Mouse (Mus musculus): ENCODE results near the gene Crtap.

Crtap gene

DNA sequence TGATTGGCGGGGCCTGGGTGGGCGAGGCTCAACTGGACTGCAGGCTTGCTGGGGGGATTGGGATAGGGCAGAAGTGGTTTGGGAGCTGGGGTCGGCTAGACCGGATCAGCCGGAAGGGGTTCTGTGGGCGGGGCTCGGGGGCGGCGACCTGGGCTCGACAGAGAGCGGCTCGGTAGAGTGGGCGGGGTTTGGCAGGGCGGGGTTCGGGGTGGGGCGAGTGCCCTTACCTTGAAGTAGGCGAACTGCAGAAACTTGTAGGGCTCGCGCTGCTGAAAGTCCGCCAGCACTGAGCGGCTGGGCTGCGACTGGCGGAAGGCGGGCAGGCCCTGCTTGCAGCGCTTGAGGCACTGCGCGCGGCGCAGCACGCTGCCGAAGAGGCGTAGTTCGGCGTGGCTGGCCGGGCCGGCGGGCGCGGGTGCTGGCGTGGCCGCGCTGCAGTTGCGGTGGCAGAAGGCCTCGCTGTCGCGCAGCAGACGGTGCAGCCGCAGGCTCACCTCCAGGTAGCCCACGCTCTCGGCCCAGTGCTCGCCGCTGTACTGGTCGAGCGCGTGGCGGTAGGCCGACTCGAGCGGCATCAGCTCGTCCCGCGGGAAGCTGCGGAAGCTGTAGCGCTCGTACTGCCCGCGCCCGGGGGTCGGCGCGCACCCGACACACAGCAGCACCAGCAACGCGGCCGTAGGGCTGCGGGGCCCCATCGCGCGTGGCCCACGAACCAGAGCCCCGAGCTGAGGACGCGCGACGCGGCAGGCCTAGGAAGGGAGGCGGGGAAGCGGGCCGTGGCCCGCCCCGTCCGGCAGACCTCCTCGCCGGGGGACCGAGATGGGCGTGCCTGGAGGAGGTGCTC, at the start of gene Crtap:
Gene Crtap (minus strand): TSS at position 771 of the 844 bp plus-strand sequence.
- ATAC-seq (ENCODE audit: low TSS enrichment): peak; percentile 76

DNA sequence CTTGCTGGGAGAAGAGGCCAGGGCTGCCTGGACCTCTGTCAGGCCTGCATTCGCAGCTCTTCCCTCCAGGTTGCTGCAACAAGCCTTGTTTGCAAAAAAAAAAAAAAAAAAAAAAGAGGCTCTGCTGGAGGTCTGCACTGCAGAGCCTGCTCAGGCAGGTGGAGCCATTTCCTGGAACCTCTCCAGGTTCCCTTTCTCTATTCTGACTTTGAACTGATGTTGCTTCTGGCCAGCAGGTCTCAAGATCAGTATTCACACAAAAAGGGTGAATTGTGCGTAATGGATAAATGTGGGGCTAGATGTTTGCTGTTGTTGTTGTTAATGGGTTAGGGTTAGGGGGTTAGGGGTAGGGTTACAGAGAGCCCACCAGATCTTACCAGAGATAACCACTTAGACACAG, 45.2 kb upstream of the Crtap start:
- ATAC-seq (ENCODE audit: low TSS enrichment): no peak

DNA sequence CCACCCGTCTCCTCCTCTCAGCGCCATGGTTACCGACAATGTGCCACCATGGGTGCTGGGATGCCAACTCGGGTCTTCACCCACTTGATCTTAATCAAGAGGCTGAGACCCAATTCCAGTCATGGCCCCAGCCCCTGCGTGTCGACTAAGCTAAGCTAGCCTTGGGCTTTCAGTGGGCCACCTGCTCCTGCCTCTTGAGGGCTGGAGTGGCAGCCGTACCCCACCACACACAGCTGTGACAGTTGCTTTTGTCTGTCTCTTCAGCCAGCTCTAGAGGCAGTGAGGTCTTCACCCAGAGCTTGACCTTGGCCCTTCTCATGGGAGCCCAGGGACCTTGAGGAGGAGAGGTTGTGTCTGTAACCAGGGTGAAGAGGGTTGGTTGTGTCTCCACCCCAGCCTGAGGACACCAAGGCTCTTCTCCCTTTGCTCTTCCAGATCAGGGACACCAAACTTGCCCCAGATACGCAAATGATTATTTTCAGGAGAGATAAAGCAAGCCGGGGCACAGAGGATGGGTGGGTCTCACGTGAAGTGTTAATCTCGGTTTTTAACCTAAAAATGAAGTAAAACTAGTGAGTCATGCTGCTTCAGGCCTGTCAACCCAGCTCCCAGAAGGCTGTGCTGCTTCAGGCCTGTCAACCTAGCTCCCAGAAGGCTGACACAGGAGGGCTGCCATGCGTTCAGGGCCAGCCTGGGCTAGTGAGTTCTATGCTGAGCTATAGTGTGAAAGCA, 37.8 kb upstream of the Crtap start:
- no peak for ATAC-seq (ENCODE audit: low TSS enrichment)

DNA sequence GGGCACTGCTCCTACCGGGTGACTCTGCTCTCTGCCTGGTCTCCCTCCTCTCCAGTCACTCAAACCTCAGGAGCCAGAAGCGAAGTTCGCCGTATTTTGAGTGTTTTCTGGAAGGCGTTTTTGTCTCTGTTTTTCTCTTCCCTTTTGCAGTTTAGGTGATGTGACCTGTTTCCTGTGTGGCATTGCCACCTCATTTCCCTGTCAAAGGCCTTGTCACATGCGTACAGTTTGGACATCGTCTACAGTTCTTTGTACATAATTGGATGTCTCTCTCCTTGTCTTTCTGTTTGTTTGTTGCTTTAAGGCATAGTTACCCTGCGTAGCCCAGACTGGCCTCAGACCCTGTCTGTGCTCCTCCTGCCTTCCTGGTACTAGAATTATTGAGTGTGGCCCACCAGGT, 37.0 kb upstream of the Crtap start:
- ATAC-seq (ENCODE audit: low TSS enrichment): no peak

DNA sequence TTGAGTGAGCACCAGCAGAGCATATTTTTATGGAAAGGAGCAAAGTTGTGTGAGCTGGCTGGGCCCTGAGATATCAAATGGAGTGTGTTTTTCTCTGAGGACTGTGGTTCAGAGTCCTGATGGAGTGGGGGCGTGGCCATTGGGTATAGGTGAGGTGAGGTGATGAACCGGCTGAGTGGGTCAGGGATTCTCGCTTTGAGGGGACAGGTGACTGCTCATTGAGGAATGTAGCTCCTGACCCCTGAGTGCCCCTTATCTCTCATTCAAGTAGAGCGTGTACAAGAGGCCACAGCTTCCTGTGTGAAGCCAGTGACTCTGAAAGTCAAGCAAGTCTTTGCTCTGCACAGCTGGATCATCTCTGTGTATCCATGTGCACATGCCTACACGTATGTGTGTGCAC, 35.7 kb upstream of the Crtap start:
- no peak for ATAC-seq (ENCODE audit: low TSS enrichment)

DNA sequence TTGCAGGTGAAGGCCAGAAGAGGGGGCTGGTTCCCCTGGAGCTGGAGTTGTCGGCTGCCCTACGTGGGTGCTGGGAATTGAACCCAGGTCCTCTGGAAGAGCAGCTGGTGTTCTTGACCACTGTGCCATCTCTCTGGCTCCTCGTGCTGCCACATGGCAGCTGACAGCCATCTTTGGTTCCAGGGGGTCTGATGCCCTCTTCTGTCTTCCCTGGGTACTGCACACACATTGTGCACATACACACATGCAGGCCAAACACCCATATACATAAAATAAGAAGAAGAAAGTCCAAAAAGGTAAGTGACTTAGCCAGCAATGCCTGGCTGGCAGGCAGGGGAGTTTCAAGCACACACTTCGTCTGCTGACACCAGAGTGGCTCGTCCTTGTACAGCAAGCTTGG, 35.1 kb upstream of the Crtap start:
- no peak for ATAC-seq (ENCODE audit: low TSS enrichment)

DNA sequence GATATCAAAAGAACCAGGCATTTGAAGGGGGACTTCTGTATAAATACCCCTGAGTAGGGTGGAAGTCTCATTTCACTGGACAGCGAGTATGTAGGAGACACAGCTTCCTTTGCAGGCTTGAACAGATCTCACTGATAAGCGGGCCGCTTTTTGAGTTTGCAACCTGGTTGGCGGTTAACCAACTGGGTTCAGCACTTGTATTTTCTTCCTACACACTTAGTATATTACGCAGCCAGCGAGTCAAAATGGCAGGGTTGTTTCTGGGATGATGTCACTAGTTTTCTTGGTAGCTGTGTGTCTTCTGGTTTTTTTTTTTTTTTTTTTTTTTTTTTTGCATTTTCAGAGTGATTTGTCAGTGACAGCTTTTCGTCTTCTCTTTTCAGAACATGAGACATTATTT, 31.3 kb upstream of the Crtap start:
- ATAC-seq (ENCODE audit: low TSS enrichment): no peak

DNA sequence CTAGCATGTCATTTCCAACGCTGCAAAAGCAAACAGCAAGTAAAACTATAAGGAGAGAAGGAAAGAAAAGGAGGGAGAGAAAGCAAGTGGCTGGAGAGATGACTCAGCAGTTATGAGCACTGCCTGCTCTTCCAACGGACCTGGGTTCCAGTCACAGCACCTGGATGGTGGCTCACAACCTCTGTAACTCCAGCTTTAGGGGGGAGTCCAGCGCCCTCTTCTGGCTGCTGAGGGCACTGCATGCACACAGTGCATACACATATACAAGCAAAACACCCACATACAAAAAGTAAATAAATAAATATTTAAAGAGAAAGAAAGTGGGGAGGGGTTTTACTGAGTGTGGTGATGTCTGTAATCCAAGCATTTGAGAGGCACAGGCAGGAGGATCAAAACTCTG, 30.6 kb upstream of the Crtap start:
- ATAC-seq (ENCODE audit: low TSS enrichment): no peak

DNA sequence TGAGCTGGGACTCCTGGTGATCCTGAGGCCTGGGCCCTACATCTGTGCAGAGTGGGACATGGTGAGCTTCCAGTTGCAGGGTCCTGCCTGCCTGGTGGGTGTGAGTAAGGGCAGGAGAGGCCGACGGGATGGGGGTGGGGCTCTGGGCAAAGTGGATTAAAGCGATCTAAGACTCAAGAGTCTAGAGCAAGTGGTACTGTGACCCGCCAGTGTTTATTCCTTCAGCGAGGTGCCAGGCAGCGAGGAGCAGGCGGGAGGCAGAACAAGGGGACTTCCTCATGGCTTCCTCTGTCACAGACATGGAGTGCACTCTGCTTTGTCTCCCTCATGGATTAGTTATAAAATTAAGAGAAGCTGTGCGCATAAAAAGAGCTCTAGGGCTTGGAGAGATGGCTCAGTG, 30.0 kb upstream of the Crtap start:
- ATAC-seq (ENCODE audit: low TSS enrichment): no peak

DNA sequence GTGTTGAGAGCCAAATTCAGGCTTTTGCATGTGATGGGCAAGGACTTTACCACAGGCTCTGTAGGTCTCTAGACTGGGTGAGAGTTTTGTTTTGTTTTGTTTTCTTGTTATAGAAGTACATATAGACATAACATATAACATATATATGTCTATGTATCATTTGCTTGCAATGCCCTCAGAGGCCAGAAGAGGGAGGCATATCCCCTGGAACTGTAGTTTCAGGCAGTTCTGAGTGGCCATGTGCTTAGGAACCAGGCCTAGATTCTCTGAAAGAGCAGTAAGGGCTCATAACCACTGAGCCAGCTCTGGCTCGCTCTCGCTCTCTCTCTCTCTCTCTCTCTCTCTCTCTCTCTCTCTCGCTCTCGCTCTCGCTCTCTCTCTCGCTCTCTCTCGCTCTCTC, 27.7 kb upstream of the Crtap start:
- no peak for ATAC-seq (ENCODE audit: low TSS enrichment)

DNA sequence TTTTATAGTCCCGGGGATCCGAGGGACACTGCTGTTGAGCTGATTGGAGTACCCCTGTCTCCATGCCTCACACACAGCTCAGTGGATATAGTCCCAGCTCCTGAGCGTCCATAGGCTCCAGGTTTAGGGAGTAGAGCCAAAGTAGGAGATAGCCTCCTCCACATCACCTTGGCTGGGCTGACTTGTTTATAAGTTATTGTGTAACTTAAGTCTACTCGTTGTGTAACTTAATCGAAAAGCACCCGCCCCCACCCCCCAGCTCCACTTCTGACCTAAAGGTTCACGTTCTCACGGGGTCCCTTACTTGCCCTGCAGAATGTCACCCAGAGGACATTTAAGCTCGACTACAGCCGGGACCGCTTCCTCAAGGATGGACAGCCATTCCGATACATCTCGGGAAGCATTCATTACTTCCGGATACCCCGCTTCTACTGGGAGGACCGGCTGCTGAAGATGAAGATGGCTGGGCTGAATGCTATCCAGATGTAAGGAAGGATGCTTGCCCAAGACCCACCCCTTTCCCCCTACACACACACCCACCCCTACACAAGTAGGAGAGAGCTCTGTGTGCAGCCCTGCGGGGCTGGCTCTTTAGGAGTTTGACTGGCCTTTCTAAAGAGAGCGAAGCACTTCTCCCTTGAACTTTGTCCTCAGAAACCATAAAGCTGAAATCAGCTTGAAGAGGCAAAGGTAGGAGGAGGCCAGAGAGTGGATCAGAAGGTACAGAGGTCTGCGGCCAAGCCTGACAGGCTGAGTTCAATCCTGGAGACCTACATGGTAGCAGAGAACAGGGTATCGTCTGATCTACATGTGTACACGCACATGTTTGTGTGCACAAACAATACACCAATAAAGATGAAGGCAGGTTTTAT, 26.4 kb upstream of the Crtap start:
- no peak for ATAC-seq (ENCODE audit: low TSS enrichment)

DNA sequence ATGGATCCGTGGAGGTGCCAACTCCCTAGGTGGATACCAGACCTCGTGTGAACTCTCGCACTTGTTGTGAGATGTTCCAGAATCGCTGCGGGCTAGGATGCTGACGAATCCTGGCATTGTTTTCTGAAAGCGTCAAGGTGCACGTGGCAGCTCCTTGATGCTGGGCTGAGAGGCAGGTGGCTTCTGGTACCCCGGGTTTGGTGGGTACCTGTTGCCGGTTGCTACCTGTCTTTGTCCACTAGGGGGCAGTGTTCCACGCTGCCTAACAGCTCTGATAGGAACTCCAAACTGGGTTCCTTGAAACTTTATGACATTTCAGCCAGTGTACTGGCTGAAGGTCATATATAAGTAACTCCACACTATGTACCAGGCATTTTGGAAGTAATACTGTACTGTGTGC, 25.2 kb upstream of the Crtap start:
- peak; percentile 41; the same call in 1 of the 2 replicates for ATAC-seq (ENCODE audit: low TSS enrichment)

DNA sequence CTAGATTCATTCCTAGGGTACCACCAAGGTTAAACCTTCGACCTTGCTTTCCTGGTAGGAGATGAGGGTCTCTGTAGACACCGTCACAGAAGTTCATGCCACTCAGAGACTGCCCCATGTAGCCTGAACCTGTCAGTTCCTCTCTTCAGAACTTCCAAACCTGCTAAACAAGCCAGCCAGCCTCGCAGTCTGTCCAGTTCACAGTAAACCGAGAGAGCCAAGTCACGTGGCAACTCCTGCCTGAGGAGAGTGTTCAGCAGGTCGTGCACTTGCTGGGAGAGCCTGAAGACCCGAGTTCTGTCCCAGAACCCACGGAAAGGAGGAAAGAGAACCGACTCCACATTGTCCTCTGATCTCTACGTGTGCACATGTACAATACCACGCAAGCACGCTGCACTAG, 23.4 kb upstream of the Crtap start:
- ATAC-seq (ENCODE audit: low TSS enrichment): no peak

DNA sequence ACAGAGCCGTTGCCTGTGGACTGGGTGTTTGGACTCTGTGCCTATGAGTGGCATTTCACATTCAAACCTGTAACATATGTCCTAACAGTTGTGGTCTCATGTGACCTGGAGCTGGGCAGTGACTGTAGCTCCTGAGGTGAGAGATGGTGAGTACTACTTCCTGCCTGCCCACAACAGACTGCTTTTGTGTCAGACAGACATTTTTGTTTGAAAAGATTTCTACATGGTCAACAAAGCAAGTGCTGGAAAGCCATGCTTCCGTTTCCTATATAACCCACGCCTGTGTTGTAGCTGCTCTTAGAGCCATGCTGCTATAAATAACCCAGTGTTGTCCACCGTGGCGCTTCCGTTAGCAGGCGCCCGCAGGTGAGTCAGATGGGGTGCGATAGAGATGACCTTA, 21.9 kb upstream of the Crtap start:
- ATAC-seq (ENCODE audit: low TSS enrichment): no peak

DNA sequence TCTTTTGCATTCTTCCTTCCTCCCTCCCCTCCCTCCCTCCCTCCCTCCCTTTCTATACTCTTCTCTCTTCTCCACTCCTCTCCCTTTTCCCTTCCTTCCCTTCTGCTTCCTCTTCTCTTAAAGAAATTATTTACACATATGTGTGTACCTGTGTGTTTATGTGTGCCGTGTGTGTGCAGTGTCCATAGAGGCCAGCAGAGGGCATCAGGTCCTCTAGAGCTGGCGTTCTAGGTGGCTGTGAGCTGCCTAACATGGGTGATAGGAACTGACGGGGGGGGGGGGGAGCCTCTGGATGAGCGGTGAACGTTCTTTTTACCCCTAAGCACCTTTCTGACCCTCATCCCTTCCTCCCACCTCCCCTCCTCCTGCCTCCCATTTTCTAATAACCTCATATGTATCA, 20.8 kb upstream of the Crtap start:
- no peak for ATAC-seq (ENCODE audit: low TSS enrichment)

DNA sequence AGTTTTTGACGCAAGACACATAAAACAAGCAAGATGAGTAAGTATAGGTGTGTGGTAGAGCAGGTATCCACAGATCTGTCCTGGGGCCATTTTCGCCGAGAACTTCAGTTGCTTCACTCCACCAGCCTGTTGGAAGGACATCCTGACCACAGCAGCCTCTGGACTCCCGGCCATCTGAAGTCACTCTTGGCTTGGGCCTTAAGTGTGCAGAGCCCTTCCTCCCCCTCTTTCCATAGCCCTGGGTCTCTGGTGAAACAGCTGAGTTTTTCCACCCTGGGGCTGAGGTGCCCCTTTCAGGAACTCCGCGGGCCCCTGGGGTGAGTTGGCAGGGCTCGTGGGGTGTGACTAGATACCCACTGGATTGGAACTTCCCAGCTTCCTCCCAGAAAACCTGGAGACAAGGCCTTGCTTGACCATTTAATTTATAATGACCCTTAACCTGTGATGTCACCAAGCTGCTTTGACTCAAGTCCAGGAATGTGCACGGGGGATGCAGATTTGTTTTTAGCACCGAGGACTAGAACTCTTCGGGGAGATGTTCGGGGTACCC, 19.9 kb upstream of the Crtap start:
- ATAC-seq (ENCODE audit: low TSS enrichment): no peak

DNA sequence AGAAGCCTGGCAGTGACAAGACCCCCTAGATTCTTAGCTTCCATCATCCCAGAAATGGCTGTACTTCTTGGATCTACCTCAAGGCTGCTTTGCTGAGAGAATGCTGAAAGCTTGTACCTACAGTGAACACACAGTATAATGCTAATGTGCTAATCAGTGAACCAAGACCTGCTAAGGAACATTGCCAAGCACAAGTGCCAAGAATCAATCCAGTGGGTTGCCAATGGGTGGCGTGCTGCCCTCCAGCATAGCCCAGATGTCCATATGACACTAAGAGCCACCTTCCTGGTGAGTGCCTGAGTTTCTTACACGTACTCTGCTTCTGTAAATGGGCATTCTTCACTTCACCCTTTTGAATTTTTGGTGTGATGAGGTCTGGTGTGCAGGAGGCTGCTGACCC, 17.2 kb upstream of the Crtap start:
- no peak for ATAC-seq (ENCODE audit: low TSS enrichment)

DNA sequence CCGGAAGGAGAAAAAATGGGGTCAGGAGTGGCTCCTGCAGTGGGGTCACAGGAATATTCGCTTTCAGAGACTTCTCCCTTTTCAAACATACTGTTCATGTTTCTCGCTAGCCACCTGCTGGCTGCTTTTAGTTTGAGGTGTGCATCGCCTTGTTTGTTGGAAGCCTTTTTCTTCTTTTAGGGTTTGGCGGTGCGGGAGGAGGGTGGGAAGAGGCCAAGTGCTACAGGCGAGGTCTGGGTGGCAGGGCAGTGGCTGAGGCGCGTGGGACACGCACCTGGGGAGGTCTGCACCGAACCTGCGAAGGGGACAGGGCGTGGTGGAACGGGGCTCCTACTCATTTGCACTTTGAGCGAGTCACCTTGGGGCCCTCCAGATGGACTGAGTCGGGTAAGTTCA, 11.2 kb upstream of the Crtap start:
- peak; percentile 44 for ATAC-seq (ENCODE audit: low TSS enrichment)

DNA sequence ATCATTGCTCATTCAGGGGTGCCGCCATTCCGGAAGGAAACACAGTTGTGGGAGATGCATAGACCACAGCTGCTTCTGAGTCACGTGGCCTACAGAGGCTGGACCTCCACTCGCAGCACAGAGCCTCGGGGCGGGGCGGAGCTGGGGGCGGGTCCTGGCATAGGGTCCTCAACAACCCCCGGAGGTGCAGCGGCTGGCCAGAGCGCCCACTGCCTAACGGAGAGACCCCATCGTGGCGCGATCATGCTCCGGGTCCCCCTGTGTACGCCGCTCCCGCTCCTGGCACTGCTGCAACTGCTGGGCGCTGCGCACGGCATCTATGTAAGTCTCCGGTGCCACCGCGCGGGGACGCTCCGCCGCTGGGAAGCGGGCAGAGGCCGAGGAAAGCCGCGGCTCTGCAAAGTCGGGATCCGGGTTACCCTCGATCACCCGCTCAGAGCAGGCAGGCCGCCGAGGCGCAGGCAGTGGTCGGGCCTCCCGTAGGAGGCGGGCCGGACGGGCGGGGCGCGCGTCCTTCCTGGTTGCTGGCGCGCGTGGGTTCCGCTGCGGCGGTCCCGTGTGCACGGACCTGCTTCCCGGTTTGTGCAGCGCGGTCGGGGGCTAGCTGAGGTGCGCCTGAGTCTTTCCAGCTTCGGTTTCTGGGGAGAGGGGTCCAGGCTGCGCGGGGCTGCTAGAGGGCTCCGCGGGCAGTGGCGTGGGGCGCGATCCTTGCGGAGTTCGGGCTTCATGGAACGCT, 10.6 kb upstream of the Crtap start, which contains the start of the genes Glb1 and Tmppe:
Gene Glb1 (plus strand): TSS at position 128 of the 736 bp plus-strand sequence.
Gene Tmppe (plus strand): TSS at position 157 of the 736 bp plus-strand sequence.
- ATAC-seq (ENCODE audit: low TSS enrichment): peak; percentile 96

DNA sequence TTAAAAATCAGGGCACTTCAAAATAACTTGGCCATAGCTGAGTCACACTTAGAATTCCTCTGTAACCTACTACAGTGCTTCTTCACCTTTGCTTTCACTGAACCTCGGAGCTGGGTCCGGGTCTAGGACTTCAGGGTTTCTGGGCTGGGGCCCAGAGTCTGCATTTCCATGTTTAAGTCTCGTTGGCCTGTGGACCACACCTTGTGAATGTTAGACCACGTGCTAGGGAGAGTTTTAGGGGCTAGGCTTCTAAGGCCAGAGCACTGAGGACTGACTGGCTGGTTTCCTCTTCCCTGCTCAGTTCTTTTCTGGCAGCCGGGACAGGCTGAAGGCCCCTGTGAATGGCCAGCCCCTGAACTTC, 10.1 kb upstream of the Crtap start:
- no peak for ATAC-seq (ENCODE audit: low TSS enrichment)

DNA sequence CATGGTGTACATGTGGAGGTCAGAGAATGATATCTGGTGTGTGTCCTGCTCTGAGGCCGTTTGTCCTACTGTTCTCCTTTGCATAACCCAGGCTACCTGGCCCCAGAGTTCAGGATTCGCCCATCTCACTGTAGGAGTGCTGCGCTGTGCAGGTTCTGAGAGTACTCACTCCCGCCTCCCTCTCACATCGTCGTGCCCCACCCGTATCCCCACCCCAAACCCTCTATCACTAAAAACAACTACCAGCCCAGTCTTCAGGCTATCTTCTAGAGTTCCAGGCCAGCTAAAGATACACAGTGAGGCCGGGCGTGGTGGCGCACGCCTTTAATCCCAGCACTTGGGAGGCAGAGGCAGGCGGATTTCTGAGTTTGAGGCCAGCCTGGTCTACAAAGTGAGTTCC, 9.2 kb upstream of the Crtap start:
- ATAC-seq (ENCODE audit: low TSS enrichment): no peak

All from frontal cortex, adult (tissue).